Mouse (Mus musculus) kidney, postnatal 0 days (tissue): ENCODE results near the gene Nkain2. TPM values are rescaled to one million over a fixed set of nuclear protein-coding genes. Genes with fewer than 3 reads are reported as not detected.
"Not testable (repeated sequence)": the region's sequence is repeated elsewhere in the genome, so short reads cannot be mapped to it uniquely, and the experiment has no call there.

Source experiments
- ATAC-seq: fragments of 200-750 bp; cut with Nextera tagmentation; replicated peaks from 2 replicates; pipeline ENCODE4 v1.8.0; 2017; ENCODE audit warnings: low read depth, moderate number of reproducible peaks, moderate TSS enrichment, moderate library complexity; ENCODE audit not compliant: low FRiP score
- DNase-seq: peaks from one replicate; pipeline ENCODE4 v3.0.0-alpha.2; 2016; ENCODE audit warnings: low spot score
- H3K27ac ChIP-seq: fragments of 300-500 bp; sonication (generic); 2 replicates; pipeline ENCODE4 v1.5.1; 2014; ENCODE audit warnings: mild to moderate bottlenecking
- H3K27me3 ChIP-seq: fragments of 300-500 bp; sonication (generic); 2 replicates; pipeline ENCODE4 v1.6.1; 2014; ENCODE audit warnings: low read length, mixed read lengths; ENCODE audit not compliant: insufficient read depth
- H3K36me3 ChIP-seq: fragments of 300-500 bp; sonication (generic); 2 replicates; pipeline ENCODE4 v1.6.1; 2014; ENCODE audit warnings: low read length, mixed read lengths; ENCODE audit not compliant: insufficient read depth
- H3K4me1 ChIP-seq: fragments of 300-500 bp; sonication (generic); replicated peaks from 2 replicates; pipeline ENCODE4 v1.6.1; 2014; ENCODE audit warnings: antibody characterized with exemption, low read length, mixed read lengths; ENCODE audit not compliant: insufficient read depth
- H3K4me2 ChIP-seq: fragments of 300-500 bp; sonication (generic); 2 replicates; pipeline ENCODE4 v1.6.1; 2014; ENCODE audit warnings: mild to moderate bottlenecking, low read length, moderate library complexity, mixed read lengths
- H3K4me3 ChIP-seq: fragments of 300-500 bp; sonication (generic); replicated peaks from 2 replicates; pipeline ENCODE4 v1.5.1; 2014; ENCODE audit warnings: low read depth, low read length
- H3K9ac ChIP-seq: fragments of 300-500 bp; sonication (generic); 2 replicates; pipeline ENCODE4 v1.6.1; 2014; ENCODE audit warnings: low read depth, low read length
- H3K9me3 ChIP-seq: fragments of 300-500 bp; sonication (generic); replicated peaks from 2 replicates; pipeline ENCODE4 v1.6.1; 2016; ENCODE audit warnings: low read length, inconsistent platforms, mixed read lengths
- CTCF ChIP-seq: IDR thresholded peaks from 2 replicates; pipeline ENCODE4 v1.5.1; 2016; ENCODE audit warnings: antibody characterized with exemption, low read depth, mild to moderate bottlenecking, moderate library complexity
- WGBS: fragments of 180-500 bp; shearing (Covaris S2); extraction: QIAGEN DNeasy Blood & Tissue Kit; methylation state at CpG from one replicate; pipeline ENCODE4 v1.1.7; 2014; 5-methylcytosine and 5-hydroxymethylcytosine counted together
- polyA plus RNA-seq: library from polyadenylated mRNA; unstranded; fragments of >200 nt; fragmentation: Nextera tagmentation; extraction: Ambion mirVana; gene quantifications from 2 replicates; pipeline ENCODE4 v1.2.1, GENCODE M21; 2015

The Nkain2 gene
- polyA plus RNA-seq, 1 experiment from 2014 or later: 0.34 TPM

DNA sequence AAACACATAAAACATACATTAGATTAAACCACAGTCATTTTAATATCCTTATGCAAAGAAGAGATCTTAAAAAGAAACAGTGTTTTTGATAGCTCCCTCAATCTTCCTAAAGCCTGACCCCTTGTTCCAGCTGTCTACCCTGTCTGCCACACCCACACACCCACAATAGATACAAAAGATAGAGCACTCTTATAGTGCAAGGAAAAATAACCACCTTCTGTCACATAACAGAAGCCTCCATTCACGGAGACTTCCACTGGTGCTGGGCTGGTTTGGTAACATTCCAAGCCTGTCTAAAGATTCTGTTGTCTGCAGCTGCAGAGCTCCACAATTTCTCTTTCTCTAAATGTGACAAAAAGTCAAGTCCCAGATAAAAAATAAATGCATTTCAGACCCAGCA, 20.7 kb downstream of the Nkain2 start:
- DNase-seq (no peak), ATAC-seq (no peak)
- 42% methylated on average over 1 of the region's 1 CpGs for WGBS

DNA sequence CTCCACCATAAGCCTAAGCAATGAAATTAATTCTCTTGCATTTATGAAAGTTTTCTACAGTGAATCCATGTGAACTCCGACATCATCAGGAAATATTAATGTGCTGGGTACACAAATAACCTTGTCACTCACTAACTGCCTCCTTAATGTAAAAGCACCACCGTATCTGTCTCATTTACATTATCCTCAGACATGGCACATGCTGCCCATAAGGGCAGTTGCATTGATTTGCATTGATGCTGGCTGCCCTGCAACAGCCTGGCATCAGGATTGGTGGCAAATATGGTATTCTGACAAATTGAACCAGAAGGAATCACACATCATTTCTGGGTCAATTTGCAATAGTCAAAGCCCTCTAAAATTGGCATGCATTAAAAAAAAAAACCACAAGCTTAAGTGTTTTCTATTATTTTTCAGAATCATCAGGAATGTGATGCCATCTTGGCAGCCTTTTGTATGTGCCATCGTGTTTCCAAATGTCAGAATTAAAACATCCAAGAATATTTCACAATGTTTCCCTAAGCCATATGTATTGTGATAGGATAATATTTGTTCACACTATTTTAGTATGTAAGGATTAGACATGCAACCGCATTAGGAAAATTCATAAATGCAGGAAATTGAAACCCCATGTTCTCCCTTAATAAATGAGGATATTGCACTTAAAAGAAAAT, 74.9 kb downstream of the Nkain2 start:
- H3K4me2 ChIP-seq: no peak overlapping the region
- 89% methylated on average over 4 of the region's 4 CpGs for WGBS
- DNase-seq: no peak
- no peak for TF ChIP-seq CTCF
- no peaks in the 10 kb centered on the region for H3K27me3 ChIP-seq
- H3K36me3 ChIP-seq: no peaks in the 10 kb centered on the region
- H3K27ac ChIP-seq: no peak overlapping the region
- H3K4me3 ChIP-seq: no peak overlapping the region
- no peaks in the 10 kb centered on the region for H3K9me3 ChIP-seq
- ATAC-seq: no peak
- no peaks in the 10 kb centered on the region for H3K4me1 ChIP-seq
- H3K9ac ChIP-seq: no peak overlapping the region

More for the DNA sequence above, 20.7 kb downstream of the Nkain2 start:
- Histone ChIP-seq H3K4me2 (no peak overlapping the region), H3K4me1 (no peaks in the 10 kb centered on the region), H3K27ac (no peak overlapping the region), H3K4me3 (no peak overlapping the region), H3K36me3 (no peaks in the 10 kb centered on the region), H3K27me3 (no peaks in the 10 kb centered on the region), H3K9me3 (no peaks in the 10 kb centered on the region), H3K9ac (no peak overlapping the region)
- no peak for TF ChIP-seq CTCF

DNA sequence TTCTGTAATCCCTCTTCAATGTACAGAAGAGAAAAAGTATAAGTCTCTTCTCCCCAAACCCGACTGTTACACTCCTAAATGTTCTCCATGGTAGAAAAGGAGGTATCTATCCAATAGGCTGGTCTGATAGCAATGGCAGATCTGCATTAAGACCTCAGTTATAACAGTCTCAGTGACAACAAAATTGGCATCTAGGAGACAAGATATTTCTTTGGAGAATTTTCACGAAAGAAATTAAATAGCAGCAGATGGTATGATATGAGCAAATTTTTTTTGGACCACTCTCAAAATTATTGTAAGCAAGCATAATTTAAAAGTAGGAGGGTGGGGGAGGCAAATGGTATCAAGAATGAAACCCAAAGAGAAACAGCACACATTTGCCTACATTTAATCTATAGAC, 94.0 kb downstream of the Nkain2 start:
- H3K36me3 ChIP-seq: no peaks in the 10 kb centered on the region
- H3K27ac ChIP-seq: no peak overlapping the region
- no peak overlapping the region for H3K4me2 ChIP-seq
- H3K4me3 ChIP-seq: no peak overlapping the region
- no peaks in the 10 kb centered on the region for H3K9me3 ChIP-seq
- no peak for ATAC-seq
- TF ChIP-seq CTCF: no peak
- 63% methylated on average over 2 of the region's 2 CpGs for WGBS
- H3K4me1 ChIP-seq: no peaks in the 10 kb centered on the region
- no peak for DNase-seq
- no peak overlapping the region for H3K9ac ChIP-seq
- no peaks in the 10 kb centered on the region for H3K27me3 ChIP-seq

- Histone ChIP-seq H3K4me1 (no peaks in the 10 kb centered on the region), H3K27me3 (no peaks in the 10 kb centered on the region), H3K4me2 (no peak overlapping the region), H3K9ac (no peak overlapping the region), H3K4me3 (no peak overlapping the region), H3K9me3 (no peaks in the 10 kb centered on the region), H3K27ac (no peak overlapping the region), H3K36me3 (no peaks in the 10 kb centered on the region)
- no peak for TF ChIP-seq CTCF
- no peak for ATAC-seq
- DNase-seq: no peak
Measured at GRCm38 (mm10) chr10:32790541-32790940, 99.7 kb downstream of the Nkain2 start.

- no peak for TF ChIP-seq CTCF
- Histone ChIP-seq H3K9me3 (no peaks in the 10 kb centered on the region), H3K9ac (no peak overlapping the region), H3K4me2 (no peak overlapping the region), H3K4me1 (no peaks in the 10 kb centered on the region), H3K27me3 (no peaks in the 10 kb centered on the region), H3K27ac (no peak overlapping the region), H3K4me3 (no peak overlapping the region), H3K36me3 (no peaks in the 10 kb centered on the region)
- WGBS: 63% methylated on average over 3 of the region's 3 CpGs
- ATAC-seq: no peak
- DNase-seq: no peak
Measured at GRCm38 (mm10) chr10:32782732-32783359, 107.4 kb downstream of the Nkain2 start.

DNA sequence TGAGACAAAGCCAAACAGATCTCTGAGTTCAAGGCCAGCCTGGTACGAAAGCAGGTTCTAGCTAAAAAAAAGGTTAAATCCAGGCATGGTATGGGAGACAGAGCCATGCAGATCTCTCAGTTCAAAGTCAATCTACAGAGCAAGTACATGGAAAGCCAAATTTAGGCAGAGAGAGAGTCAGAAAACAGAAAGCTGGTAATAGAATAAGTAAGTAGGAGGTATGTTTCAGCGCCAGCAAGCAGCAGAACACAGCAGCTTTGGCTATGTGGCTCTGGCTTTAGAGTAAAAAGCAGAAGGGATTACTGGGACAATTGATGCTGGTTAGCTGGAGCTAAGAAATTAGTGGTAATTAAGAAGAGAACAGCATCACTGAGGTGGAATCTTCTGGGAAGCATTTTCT, 151.3 kb downstream of the Nkain2 start:
- H3K36me3 ChIP-seq: no peaks in the 10 kb centered on the region
- H3K4me1 ChIP-seq: no peaks in the 10 kb centered on the region
- no peak for DNase-seq
- no peak overlapping the region for H3K9ac ChIP-seq
- no peak overlapping the region for H3K27ac ChIP-seq
- TF ChIP-seq CTCF: no peak
- H3K4me2 ChIP-seq: no peak overlapping the region
- no peak overlapping the region for H3K4me3 ChIP-seq
- no peaks in the 10 kb centered on the region for H3K27me3 ChIP-seq
- H3K9me3 ChIP-seq: no peaks in the 10 kb centered on the region
- WGBS: 86% methylated on average over 2 of the region's 2 CpGs
- no peak for ATAC-seq

- not testable (repeated sequence) for H3K4me2 ChIP-seq, H3K4me1 ChIP-seq, H3K4me3 ChIP-seq, H3K9me3 ChIP-seq, ATAC-seq, DNase-seq, H3K27me3 ChIP-seq, H3K36me3 ChIP-seq, H3K9ac ChIP-seq, H3K27ac ChIP-seq
- 65% methylated on average over 1 of the region's 1 CpGs for WGBS
Measured at GRCm38 (mm10) chr10:32706579-32706978, 183.7 kb downstream of the Nkain2 start.
